Mouse (Mus musculus) bone marrow, adult 2 months (tissue): ENCODE measurements around the gene Cradd.

Experiments
- CTCF ChIP-seq: fragments of 200-500 bp; IDR thresholded peaks from 2 replicates; pipeline ENCODE4 v1.5.1; 2011; ENCODE audit warnings: low read length, control low read depth; ENCODE audit not compliant: control insufficient read depth, insufficient read depth
- POLR2A ChIP-seq: fragments of 200-500 bp; IDR thresholded peaks from 2 replicates; pipeline ENCODE4 v1.6.1; 2011; ENCODE audit warnings: low read depth, mild to moderate bottlenecking, control low read depth, low read length, borderline replicate concordance; ENCODE audit not compliant: control insufficient read depth

- TF ChIP-seq CTCF = no peak
- TF ChIP-seq POLR2A = no peak
Measured at GRCm38 (mm10) chr10:95183051-95183450, 140.9 kb downstream of the Cradd start.
